Mouse (Mus musculus): ENCODE results near the gene Rtkn. TPM values are rescaled to one million over a fixed set of nuclear protein-coding genes. Genes with fewer than 3 reads are reported as not detected.

Rtkn gene
- polyA plus RNA-seq, 1 experiment from 2014 or later, result 16.6 TPM

- DNase-seq (ENCODE audit: low spot score, missing footprints), result peak; percentile 98
- Histone ChIP-seq H3K4me1 (ENCODE audit: control insufficient read depth, insufficient read depth, low read length) (peaks cover 13% of the 10 kb centered on the region), H3K27me3 (ENCODE audit: control insufficient read depth, insufficient read depth, low read length) (peaks cover 9% of the 10 kb centered on the region; the same call in 1 of the 2 replicates), H3K9me3 (ENCODE audit: control insufficient read depth, low read length) (no peaks in the 10 kb centered on the region), H3K4me2 (peak overlapping the region; percentile 99), H3K27ac (ENCODE audit: low read depth, low read length) (peak overlapping the region; percentile 58), H3K4me3 (ENCODE audit: low read depth, low read length) (peak overlapping the region; percentile 72), H3K36me3 (ENCODE audit: control insufficient read depth, insufficient read depth, low read length) (no peaks in the 10 kb centered on the region), H3K9ac (ENCODE audit: low read length) (peak overlapping the region; percentile 75)
- ATAC-seq (ENCODE audit: low FRiP score), result peak; percentile 80
- under 1% methylated on average over 74 of the region's 74 CpGs for WGBS
These were observed 33.3 kb upstream of the Rtkn start for GRCm38 (mm10) chr6:83101688-83102556.

GRCm38 (mm10) chr6:83103130-83103650 is 32.1 kb upstream of the Rtkn start:
- no peak overlapping the region for H3K4me3 ChIP-seq (ENCODE audit: low read depth, low read length)
- H3K27ac ChIP-seq (ENCODE audit: low read depth, low read length), result no peak overlapping the region
- DNase-seq (ENCODE audit: low spot score, missing footprints), result no peak
- H3K4me1 ChIP-seq (ENCODE audit: control insufficient read depth, insufficient read depth, low read length), result peaks cover 18% of the 10 kb centered on the region
- peaks cover 9% of the 10 kb centered on the region; the same call in 1 of the 2 replicates for H3K27me3 ChIP-seq (ENCODE audit: control insufficient read depth, insufficient read depth, low read length)
- no peaks in the 10 kb centered on the region for H3K36me3 ChIP-seq (ENCODE audit: control insufficient read depth, insufficient read depth, low read length)
- no peak for ATAC-seq (ENCODE audit: low FRiP score)
- peak overlapping the region; percentile 5; the same call in 1 of the 2 replicates for H3K9ac ChIP-seq (ENCODE audit: low read length)
- 47% methylated on average over 11 of the region's 11 CpGs for WGBS
- no peaks in the 10 kb centered on the region for H3K9me3 ChIP-seq (ENCODE audit: control insufficient read depth, low read length)
- H3K4me2 ChIP-seq, result peak overlapping the region; percentile 99; the same call in 1 of the 2 replicates

- H3K4me1 ChIP-seq (ENCODE audit: control insufficient read depth, insufficient read depth, low read length), result peaks cover 21% of the 10 kb centered on the region
- ATAC-seq (ENCODE audit: low FRiP score) (no peak), DNase-seq (ENCODE audit: low spot score, missing footprints) (no peak)
- no peak overlapping the region for H3K4me2 ChIP-seq
- H3K36me3 ChIP-seq (ENCODE audit: control insufficient read depth, insufficient read depth, low read length), result no peaks in the 10 kb centered on the region
- H3K4me3 ChIP-seq (ENCODE audit: low read depth, low read length), result no peak overlapping the region
- 78% methylated on average over 4 of the region's 4 CpGs for WGBS
- H3K9ac ChIP-seq (ENCODE audit: low read length), result no peak overlapping the region
- no peaks in the 10 kb centered on the region for H3K9me3 ChIP-seq (ENCODE audit: control insufficient read depth, low read length)
- H3K27me3 ChIP-seq (ENCODE audit: control insufficient read depth, insufficient read depth, low read length), result peaks cover 9% of the 10 kb centered on the region; the same call in 1 of the 2 replicates
- no peak overlapping the region for H3K27ac ChIP-seq (ENCODE audit: low read depth, low read length)
These were observed 31.1 kb upstream of the Rtkn start for GRCm38 (mm10) chr6:83104158-83104557.

GRCm38 (mm10) chr6:83107566-83108400 is 27.5 kb upstream of the Rtkn start:
- H3K4me1 ChIP-seq (ENCODE audit: control insufficient read depth, insufficient read depth, low read length), result peaks cover 19% of the 10 kb centered on the region
- WGBS, result 42% methylated on average over 12 of the region's 13 CpGs
- H3K9ac ChIP-seq (ENCODE audit: low read length), result peak overlapping the region; percentile 93
- H3K27ac ChIP-seq (ENCODE audit: low read depth, low read length), result no peak overlapping the region
- peak overlapping the region; percentile 94 for H3K4me3 ChIP-seq (ENCODE audit: low read depth, low read length)
- no peaks in the 10 kb centered on the region for H3K9me3 ChIP-seq (ENCODE audit: control insufficient read depth, low read length)
- DNase-seq (ENCODE audit: low spot score, missing footprints), result peak; percentile 94
- H3K4me2 ChIP-seq, result peak overlapping the region; percentile 91
- no peaks in the 10 kb centered on the region for H3K36me3 ChIP-seq (ENCODE audit: control insufficient read depth, insufficient read depth, low read length)
- peak; percentile 51 for ATAC-seq (ENCODE audit: low FRiP score)
- H3K27me3 ChIP-seq (ENCODE audit: control insufficient read depth, insufficient read depth, low read length), result peaks cover 7% of the 10 kb centered on the region; the same call in 1 of the 2 replicates

GRCm38 (mm10) chr6:83108762-83109668 is 26.2 kb upstream of the Rtkn start, which contains the start of gene Mrpl53:
Gene Mrpl53, plus strand, starts transcription at chr6:83109040.
- Histone ChIP-seq H3K9me3 (ENCODE audit: control insufficient read depth, low read length) (no peaks in the 10 kb centered on the region), H3K9ac (ENCODE audit: low read length) (peak within 1 kb of the TSS; percentile 93), H3K4me3 (ENCODE audit: low read depth, low read length) (peak within 1 kb of the TSS; percentile 94), H3K27ac (ENCODE audit: low read depth, low read length) (peak within 1 kb of the TSS; percentile 65), H3K36me3 (ENCODE audit: control insufficient read depth, insufficient read depth, low read length) (no peaks in the 10 kb centered on the region), H3K4me1 (ENCODE audit: control insufficient read depth, insufficient read depth, low read length) (peaks cover 14% of the 10 kb centered on the region), H3K4me2 (peak within 1 kb of the TSS; percentile 91), H3K27me3 (ENCODE audit: control insufficient read depth, insufficient read depth, low read length) (no peaks in the 10 kb centered on the region)
- WGBS, result 1% methylated on average over 74 of the region's 76 CpGs
- ATAC-seq (ENCODE audit: low FRiP score) (peak; percentile 91), DNase-seq (ENCODE audit: low spot score, missing footprints) (peak; percentile 98)

- H3K27ac ChIP-seq (ENCODE audit: low read depth, low read length), result no peak overlapping the region
- peaks cover 25% of the 10 kb centered on the region for H3K4me1 ChIP-seq (ENCODE audit: control insufficient read depth, insufficient read depth, low read length)
- no peaks in the 10 kb centered on the region for H3K36me3 ChIP-seq (ENCODE audit: control insufficient read depth, insufficient read depth, low read length)
- no peak overlapping the region for H3K4me3 ChIP-seq (ENCODE audit: low read depth, low read length)
- H3K27me3 ChIP-seq (ENCODE audit: control insufficient read depth, insufficient read depth, low read length), result no peaks in the 10 kb centered on the region
- H3K9ac ChIP-seq (ENCODE audit: low read length), result no peak overlapping the region
- 88% methylated on average over 4 of the region's 4 CpGs for WGBS
- ATAC-seq (ENCODE audit: low FRiP score), result no peak
- no peak for DNase-seq (ENCODE audit: low spot score, missing footprints)
- no peaks in the 10 kb centered on the region for H3K9me3 ChIP-seq (ENCODE audit: control insufficient read depth, low read length)
- no peak overlapping the region for H3K4me2 ChIP-seq
These were observed 23.6 kb upstream of the Rtkn start for GRCm38 (mm10) chr6:83111510-83112136.

GRCm38 (mm10) chr6:83115011-83115671 is 20.1 kb upstream of the Rtkn start, which contains the start of gene Mogs:
Gene Mogs, plus strand, starts transcription at chr6:83115496.
- Histone ChIP-seq H3K4me3 (ENCODE audit: low read depth, low read length) (peak within 1 kb of the TSS; percentile 77), H3K9me3 (ENCODE audit: control insufficient read depth, low read length) (no peaks in the 10 kb centered on the region), H3K4me2 (peak within 1 kb of the TSS; percentile 77), H3K27me3 (ENCODE audit: control insufficient read depth, insufficient read depth, low read length) (no peaks in the 10 kb centered on the region), H3K9ac (ENCODE audit: low read length) (peak within 1 kb of the TSS; percentile 86), H3K36me3 (ENCODE audit: control insufficient read depth, insufficient read depth, low read length) (no peaks in the 10 kb centered on the region; the same call in 1 of the 2 replicates), H3K27ac (ENCODE audit: low read depth, low read length) (peak within 1 kb of the TSS; percentile 63), H3K4me1 (ENCODE audit: control insufficient read depth, insufficient read depth, low read length) (peaks cover 20% of the 10 kb centered on the region)
- WGBS, result under 1% methylated on average over 51 of the region's 58 CpGs
- DNase-seq (ENCODE audit: low spot score, missing footprints), result peak; percentile 98
- ATAC-seq (ENCODE audit: low FRiP score), result peak; percentile 91

Data from midbrain, embryonic 11.5 days (tissue).